Mouse (Mus musculus): ENCODE data around the gene Ndufa7.

Ndufa7 gene

DNA sequence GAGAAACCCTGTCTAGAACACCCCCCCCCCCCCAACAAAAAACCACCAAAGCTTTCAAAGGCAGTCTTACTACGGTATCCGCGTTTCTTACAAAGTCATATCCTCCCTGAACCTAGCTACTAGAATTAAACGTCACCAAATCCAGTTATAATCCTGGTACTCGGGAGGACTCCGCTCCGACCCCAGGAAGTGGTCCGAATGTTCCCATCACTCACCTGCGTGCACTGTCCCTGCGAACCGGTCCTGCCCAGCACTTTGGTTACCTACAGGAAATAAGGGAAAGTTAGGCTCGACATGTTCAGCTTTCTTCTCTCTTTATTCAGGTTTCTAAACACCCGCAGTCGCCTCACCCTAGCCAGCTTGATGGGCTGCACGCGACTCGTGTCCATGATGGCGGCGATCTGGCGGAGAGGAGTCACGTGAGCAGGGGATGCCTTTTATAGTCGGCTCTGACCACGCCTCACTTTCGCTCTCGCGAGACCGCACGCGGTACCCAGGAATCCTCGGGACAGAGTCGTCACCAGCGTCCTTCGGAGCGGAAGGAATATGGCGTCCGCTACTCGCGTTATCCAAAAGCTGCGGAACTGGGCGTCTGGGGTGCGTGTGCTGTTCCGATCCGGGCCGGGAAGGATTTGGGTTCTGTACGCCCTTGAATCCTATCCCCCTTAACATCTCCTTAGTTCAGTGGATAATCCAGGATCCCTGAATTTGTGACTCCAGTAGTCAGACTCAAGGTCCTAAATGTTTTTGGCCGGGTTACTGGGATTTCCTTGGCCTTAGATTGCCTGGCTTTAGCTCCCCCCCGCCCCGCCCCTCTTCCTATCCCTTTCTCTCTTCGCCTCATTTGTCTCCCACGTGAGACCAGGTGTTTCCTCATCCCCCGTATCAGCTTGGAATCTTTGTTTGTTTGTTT, at the start of gene Ndufa7, which contains the start of gene Rps28:
TSS of gene Ndufa7 (plus strand) at position 489 of the 913 bp plus-strand sequence.
TSS of gene Rps28 (minus strand) at position 479 of the 913 bp plus-strand sequence.
- in situ Hi-C loops (cut with MboI, MseI) = no loop called here

DNA sequence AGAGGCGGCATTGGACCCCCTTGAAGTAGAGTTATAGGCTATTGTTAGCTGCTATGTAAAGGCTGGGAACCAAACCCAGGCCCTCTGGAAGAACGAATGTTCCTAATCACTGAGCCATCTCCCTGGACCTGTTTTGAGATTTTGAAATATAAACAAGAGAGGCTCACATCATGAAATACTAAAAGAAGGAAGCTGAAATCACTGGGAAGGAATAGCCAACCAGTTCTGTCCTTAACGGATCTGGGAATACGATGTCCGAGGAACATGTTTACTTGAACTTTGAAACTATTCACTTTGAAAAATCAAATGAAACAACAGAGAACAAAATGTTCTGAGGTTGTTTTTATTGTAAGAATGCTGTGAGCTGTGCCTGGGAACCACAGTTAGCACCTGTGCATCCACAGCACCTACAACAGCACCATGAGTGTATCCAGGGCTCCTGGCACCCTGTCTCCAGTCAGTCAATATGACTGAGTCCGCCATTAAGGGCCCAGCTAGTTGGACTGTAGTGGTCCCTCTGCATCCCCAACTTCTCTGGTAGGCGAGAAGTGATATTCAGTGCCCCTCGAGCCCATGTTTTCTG, 49.7 kb upstream of the Ndufa7 start:
- in situ Hi-C loops (cut with MboI, MseI) = no loop called here

DNA sequence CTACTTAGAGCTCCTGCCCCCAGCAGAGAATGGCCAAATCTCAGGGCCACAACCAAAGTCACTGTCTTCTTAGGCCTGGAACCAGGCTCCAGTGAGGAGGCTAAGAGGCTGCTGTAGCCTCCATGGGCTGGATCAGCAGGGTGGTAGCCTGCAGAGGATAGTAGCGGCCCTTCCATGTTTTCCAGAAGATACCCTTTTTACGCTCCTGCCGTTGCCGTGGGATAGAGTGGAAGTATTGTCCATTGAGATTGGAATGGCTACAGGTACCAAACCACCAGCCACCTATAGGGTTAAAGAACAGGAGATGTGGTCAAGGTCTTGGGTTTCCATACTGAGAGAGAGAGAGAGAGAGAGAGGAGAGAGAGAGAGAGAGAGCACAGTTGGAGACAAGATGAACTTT, 49.1 kb upstream of the Ndufa7 start:
- in situ Hi-C loops (cut with MboI, MseI) = no loop called here

DNA sequence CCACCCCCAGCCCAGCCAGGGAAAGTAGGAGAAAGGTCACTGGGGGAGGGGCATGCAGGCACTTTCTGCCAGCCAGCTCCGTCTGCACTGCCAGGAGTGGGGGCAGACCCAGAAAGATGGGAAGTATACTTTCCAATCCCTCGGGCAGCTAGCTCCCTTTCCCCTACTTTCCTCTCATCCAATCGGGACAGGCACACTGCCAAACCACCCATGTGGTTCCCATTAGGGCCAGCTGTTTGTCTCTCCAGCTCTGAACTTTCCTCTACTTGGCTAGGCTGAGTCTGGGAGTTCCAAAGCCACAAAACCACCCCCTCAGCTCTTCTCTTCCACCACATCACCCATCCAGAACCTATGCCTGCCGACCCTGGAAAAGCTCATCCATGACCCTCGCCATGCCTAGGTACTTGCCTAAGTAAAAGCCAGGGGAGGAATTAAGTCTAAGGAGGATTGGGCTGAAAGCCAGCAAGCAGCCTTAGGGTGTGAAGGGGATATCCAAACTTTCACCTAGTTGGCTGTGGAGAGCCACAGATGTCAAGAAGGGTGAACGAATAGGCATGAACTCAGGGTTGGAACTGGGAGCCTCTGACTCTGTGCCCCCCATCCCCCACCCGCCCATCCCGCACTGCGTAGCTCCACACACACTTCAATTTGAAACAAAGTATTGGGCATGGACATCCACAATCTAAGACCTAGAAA, 45.0 kb upstream of the Ndufa7 start:
- in situ Hi-C loops (cut with MboI, MseI) = no loop called here

DNA sequence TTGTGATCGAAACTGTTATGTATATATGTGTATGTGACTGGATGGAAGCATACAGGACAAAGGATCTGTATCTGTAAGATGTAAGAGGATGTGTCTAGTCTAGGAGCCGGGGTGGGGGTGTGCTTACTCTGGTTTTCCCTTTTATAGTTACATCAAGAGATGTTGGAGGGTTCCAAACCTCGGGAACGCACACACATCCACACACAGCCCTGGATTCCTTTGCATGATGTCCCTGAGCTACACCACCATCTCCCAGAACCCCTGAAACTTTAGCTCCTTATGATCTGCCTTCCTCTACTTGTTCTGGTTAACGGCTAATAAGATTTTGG, 44.4 kb upstream of the Ndufa7 start:
- in situ Hi-C loops (cut with MboI, MseI) = no loop called here

DNA sequence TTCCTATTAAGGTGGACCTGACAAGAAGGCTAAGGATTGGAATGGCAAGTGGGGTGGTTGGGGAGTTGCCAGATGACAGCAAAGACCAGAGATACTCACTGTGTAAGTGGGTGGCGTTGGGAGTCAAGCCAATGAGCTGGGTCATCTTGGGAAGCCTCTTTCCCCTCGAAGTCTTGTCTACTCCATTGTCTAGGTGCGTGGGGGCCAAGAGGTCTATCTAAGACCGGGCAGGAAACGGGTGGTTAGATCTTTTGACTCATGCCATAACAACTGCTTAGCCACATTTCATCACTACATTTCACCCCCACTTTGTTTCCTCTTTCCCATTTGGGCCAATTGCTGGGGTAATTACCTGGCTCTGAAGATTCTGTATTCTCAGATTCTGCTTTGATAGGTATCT, 43.9 kb upstream of the Ndufa7 start:
- in situ Hi-C loops (cut with MboI, MseI) = no loop called here

DNA sequence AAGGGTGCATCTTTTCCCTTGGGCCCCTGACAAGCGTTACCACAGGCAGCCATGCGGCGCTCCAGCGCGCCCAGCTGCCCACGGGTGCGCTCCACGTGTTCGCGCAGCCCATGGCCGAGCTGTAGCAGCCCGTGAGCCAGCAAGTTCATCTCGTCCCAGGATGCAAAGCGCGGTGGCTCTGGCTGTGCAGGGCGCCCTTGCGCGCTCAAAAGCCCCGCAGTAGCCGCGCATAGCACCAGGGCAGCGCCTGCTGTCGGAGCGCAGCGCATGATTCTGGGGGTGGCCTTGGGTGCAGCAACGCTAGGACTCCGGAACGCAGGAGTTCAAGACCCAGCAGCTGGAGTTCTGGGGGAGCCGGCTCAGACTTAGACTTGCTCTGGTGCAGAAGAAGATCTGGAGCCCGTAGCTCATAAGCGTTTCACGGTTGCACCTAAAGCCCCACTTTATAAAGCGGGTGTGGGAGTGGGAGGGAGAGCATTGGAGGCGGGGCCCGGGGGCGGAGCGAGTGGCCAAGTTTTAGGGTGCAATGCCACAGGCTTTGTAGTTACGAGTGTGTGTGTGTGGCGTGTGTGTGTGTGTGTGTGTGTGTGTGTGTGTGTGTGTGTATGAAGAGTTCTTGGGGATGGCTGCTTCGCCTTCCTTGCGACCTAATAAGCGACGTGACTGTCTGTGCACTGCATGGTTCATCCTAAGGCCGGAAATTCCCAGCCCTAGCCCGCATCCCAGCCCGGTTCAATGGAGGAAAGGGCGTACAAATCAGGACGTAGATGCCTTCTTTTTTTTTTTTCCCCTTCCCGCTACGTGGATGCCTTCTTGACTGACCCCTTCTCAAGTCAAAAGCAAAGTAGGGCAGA, 43.0 kb upstream of the Ndufa7 start, which contains the start of gene Angptl4:
TSS of gene Angptl4 (minus strand) at position 707 of the 854 bp plus-strand sequence.
- in situ Hi-C loops (cut with MboI, MseI) = no loop called here

DNA sequence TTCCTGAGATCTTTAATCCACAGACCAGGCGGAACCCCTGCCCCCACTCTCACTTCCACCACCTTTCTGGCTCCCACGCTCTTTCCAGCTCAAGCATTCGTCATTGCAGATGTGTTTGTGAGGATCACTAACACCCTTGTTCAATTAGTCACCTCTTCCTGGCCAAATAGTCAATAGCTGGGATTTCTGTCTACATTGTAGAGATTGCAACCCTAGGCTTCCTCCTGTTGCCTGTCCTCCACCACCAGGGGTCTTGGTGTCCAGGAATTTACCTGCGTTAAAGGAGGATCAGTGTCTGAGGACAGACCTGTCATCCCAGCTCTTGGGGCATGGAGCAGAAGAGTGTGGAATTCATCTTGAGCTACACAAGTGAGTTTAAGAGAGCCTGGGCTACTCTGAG, 42.3 kb upstream of the Ndufa7 start:
- in situ Hi-C loops (cut with MboI, MseI) = no loop called here

DNA sequence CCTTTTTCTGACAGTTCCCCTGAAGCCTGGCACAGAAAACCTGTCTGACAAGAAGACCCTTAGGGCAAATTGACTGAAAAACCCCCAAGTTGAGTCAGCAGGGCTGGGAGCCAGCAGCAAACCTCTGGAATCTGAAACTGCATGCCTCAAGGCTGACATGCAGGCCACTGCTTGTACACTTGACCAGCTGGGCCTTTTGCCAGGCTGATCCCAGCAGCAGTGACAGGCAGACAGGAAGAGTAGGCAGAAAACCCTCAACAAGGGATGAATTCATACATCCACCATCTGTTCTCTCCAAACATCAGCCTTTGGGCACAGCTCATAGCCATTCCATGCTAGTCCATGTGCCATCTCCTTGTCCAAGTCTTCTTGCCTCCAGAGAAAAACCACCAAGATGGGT, 41.0 kb upstream of the Ndufa7 start:
- in situ Hi-C loops (cut with MboI, MseI) = no loop called here

DNA sequence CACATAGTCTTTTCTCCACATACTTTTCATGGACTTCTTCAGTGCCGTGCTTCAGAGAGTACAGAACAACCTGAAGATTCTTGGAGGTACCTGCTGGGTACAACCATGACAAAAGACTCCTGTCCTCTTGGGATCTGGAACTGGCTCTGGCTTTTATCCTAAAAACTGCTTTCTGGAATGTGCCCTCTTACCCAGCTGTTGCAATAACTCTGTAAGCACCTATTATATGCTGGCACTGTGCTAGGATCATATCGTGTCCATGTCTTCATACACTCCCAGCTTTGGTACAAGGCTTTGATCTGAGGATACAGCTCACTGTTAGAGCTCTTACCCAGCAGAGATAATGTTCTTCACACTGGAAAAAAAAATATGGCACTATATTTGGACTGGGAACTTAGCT, 39.4 kb upstream of the Ndufa7 start:
- in situ Hi-C loops (cut with MboI, MseI) = no loop called here

DNA sequence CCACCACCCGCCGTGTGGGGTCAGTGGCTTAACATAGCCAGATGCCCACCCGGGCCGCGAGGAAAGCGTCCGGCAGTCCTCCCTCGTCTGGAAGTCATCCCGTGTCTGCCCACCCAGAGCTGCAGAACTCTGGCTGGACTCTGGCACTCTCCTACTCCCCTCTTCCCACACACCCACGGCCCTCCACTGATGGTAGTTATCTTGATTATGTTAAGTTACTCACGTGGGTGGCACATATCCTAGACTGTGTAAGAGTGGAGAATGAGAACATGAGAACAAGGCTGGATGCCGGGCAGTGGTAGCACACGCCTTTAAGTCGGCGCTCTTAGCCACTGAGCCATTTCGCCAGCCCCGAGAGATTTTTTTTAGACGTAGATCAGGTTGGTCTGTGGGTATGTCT, 38.0 kb upstream of the Ndufa7 start:
- in situ Hi-C loops (cut with MboI, MseI) = no loop called here

DNA sequence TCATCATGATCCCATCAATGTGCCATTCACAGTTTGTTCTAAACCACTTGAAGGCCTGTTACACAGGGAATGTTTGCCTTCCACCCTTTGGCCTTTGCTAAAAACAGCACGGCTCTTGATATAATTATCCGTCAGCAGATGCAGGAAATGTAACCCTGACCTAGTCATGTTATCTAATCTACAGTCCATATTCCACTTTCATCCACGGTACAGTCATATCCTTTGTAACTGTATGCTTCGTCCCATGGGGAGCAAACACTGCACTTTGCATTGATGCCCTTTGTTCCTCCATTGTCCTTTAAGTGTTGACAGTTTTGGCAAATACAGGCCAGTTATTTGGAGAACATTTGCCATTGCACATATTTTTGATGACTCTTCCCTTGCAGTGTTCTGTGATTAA, 35.6 kb upstream of the Ndufa7 start:
- in situ Hi-C loops (cut with MboI, MseI) = no loop called here

DNA sequence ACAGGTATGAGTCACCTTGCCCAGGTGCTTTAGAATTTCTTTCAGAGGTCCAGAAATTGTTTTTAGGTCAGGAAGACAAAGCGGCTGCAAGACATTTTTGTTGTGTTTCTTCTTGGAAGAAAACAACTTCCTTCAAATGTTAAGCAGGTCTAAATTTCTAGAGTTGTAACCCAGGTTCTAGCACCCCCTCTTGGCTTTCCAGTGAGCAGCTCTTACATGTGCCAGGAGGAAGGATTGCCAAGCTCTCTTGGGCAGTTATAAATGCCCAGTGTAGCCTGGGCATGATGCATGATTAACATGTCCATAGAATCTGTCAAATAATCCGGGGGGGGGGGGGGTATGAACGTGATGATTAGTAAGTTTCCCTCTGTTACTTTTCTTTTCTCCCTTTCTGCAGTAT, 26.1 kb upstream of the Ndufa7 start:
- in situ Hi-C loops (cut with MboI, MseI) = no loop called here

DNA sequence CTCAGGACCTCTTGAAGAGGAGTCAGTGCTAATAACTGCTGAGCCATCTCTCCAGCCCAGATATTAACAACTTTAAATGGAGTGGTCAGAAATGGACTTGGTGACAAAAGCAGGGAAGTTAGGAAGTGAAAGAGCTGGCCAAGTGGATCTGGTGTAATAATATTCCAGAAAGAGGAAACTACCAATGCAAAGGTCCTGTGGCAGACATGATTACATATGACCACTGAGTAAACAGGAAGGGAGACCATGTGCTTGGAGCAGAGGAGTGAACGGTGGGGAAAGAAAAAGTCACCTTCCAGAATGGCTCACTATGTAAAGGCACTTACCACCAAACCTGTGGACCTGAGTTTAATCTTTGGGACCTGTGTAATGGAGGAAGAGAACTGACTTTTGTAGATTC, 25.1 kb upstream of the Ndufa7 start:
- in situ Hi-C loops (cut with MboI, MseI) = no loop called here

DNA sequence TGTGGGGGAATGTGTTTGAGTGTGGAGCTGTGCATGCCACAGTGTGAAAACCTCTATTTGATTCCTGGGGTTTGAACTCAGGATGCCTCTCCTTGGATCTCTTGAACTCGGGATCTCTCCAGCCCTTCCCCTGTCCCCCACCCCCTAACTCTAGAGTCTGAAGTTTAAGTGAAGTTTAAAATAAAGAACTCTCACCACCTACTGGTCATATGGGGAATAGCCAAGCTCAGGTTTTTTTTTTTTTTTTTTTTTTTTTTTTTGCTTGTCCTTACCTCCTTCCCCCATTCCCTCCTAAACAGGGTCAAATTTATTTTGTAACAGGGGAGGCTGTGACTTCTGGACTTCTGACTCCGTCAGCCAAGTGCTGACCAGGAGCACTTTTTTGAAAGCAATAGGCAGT, 22.2 kb upstream of the Ndufa7 start:
- in situ Hi-C loops (cut with MboI, MseI) = no loop called here

DNA sequence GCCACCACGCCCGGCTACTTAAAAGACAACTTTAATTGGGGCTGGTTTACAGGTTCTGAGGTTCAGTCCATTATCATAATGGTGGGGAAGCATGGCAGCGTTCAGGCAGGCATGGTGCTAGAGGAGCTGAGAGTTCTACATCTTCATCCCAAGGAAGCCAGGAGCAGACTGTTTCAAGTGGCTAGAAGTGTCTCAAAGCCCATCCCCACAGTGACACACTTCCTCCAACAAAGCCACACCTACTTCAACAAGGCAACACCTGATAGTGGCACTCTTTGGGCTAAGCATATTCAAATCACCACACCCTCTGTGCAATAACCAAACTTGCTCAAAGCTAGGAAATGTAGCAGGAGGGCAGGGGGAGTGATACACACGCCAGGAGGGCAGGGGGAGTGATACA, 20.2 kb upstream of the Ndufa7 start:
- in situ Hi-C loops (cut with MboI, MseI) = no loop called here

DNA sequence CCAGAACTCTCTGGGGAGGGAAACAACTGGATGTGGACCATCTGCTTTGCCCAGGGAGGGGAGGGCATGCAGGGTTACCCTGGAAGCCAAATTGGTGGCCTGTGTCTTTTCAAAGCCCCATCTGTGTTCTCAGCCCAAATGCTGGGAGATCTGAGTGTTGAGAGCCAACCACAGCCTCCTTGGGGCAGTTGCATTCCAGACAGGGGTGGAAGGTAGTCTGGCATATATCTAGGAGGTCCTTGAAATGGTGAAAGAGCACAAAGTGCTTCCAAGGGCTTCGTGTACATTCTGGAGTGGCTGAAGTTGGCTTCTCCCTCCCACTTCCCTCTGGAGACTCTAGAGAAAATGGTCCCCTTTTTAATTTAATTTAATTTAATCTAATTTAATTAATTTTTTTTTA, 19.6 kb upstream of the Ndufa7 start:
- in situ Hi-C loops (cut with MboI, MseI) = no loop called here

DNA sequence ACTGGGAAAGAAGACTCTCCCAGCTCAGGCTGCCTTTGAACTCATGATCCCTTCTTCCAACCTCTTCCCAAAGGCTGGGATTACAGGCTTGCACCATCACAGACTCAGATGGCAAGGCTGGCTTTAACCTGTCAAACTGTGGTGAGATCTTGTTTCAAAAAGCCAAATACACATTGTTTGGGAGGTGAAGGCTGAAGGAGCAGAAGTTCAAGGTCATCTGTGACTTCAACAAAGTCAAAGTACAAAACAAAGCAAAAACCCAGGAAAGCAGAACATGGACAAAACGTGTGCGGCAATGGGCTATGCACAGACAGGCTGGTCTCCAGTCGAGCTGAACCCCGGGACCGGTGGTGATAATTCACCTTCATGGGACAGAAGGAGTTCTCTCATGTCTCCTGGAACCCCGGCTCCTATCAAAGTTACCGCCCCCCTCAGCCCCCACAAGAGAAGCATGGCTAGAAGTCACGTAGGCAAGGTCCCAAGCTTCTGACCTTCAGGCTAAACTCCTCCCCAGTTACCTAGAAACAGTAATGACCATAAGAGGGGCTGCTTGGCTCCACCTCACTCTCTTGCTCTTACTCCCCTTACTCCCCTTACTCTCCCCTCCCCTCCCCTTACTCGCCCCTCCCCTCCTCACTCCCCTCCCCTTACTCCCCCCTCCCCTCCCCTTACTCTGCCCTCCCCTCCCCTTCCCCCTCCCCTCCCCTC, 17.0 kb upstream of the Ndufa7 start:
- in situ Hi-C loops (cut with MboI, MseI) = no loop called here

DNA sequence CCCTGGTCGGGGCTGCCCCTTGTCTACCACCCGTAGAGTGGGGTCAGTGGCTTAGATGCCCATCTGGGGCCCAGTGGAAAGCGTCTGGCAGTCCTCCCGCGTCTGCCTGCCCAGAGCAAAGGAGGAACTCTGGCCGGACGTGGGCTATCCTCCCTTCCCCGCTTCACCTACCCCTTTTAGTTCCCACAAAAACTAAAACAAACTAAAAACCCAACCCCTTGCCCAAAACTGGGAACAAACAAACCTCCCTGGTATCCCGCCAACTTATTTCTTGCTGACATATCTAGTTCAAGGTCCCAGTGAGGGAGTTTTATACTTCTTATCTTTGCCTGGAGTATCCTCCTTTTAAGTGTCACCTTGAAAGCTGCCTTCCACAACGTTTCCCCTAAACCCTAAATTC, 16.2 kb upstream of the Ndufa7 start:
- in situ Hi-C loops (cut with MboI, MseI) = no loop called here

DNA sequence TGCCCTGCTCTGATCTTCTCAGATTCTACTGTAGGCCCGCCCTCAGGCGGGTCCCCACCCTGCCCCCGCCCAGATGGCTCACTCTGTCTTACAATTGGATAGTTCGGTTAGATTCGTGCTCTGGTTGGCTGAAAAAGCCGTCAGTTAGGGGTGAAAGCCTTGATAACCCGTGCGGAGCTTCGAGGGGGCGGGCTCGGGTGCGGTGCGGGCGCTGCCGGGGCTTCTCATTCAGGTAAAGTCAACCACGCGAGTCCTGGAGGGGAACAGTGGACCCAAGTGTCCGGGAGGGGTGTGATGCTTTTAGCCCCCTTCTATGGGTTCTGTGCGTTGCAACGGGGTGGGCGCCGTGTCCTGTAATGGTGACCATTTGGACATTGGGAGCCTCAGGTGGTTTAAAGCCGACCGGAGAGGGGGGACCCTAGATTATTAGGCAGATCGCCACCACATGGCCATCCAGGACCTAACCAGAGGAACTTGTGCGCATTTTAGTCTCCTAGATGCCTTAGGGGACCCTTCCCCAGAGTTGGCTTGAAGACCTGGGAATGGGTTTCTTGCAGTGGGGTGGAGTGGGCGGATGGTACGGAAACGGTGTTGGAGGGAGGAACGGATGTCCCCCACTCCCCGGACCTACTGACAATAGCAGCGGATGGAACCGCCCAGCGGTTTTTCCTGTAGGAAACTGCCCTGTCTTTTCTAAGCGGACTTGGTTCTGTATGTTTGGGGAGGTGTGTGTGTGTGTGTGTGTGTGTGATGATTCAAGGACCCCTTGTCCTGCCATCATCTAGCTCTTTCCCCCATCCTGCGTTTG, 13.8 kb upstream of the Ndufa7 start, which contains the start of gene Kank3:
TSS of gene Kank3 (plus strand) at position 186 of the 808 bp plus-strand sequence.
- in situ Hi-C loops (cut with MboI, MseI) = no loop called here
